Mouse (Mus musculus) 3T3-L1 (cell line): ENCODE measurements at regions not wholly inside any gene's neighbourhood (a gene's known extent, or its start where the extent isn't known, plus 50 kb on each side); places are given as distances from the start of the nearest gene placed in this dataset.

ENCODE experiments used
- DNase-seq: peaks from one replicate; pipeline ENCODE4 v3.0.0-alpha.2; 2015; ENCODE audit warnings: low read depth, low spot score

- DNase-seq = no peak
Observed at GRCm38 (mm10) chrX:115359111-115359510, 451.7 kb downstream of the Ube2dnl2 start.

GRCm38 (mm10) chrX:115396373-115396772, 489.0 kb downstream of the Ube2dnl2 start:
- peak; percentile 31 for DNase-seq
